Mouse (Mus musculus): ENCODE data around the gene Fam198b.

Fam198b gene

DNA sequence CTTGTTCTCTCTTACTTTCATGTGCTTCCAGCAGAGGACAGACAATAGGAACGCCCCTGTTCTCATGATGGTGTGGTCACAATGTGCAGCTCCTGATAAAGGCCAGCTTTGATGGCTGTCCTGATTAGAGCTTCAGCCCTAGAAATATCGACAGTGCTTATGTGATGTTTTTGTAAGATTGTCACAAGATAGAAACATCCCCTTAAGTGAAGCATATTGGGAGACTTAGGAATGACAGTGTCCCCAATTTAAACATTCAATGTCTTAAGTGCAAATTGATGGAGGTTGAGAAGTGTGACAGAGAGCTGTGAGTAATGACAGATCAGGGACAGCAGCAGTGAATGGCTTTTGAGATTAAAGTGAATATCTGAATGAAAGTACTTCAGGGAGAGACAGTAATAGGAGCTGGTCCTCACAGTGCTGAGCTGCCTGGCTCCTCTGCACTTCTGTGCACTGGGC, 99.7 kb downstream of the Fam198b start:
- peak; percentile 63 for DNase-seq (ENCODE audit: low spot score)

DNA sequence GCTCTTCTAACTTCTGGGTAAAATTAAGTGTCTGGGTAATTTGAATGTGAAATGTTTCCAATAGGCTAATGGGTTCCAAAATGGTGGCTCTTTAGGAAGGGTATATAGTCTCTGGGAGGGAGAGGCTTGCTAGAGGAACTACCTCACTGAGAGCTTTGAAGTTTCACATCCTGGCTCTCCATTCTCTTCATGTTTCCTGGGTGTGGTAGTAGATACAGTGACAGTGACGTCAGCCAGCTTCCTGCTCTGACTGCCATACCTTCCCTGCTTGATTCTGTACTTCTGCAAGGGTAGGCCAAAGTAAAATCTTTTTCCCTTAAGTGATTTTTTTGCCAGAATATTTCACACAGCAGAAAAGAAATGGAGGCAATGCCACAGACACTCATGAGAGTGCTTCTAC, 100.2 kb downstream of the Fam198b start:
- DNase-seq (ENCODE audit: low spot score) = peak; percentile 44

- no peak for DNase-seq (ENCODE audit: low spot score)
Observed at GRCm38 (mm10) chr3:79989250-79989649, 104.9 kb downstream of the Fam198b start.

- DNase-seq (ENCODE audit: low spot score) = no peak
Observed at GRCm38 (mm10) chr3:79989911-79990310, 105.6 kb downstream of the Fam198b start.

- no peak for DNase-seq (ENCODE audit: low spot score)
Observed at GRCm38 (mm10) chr3:79990480-79990879, 106.1 kb downstream of the Fam198b start.

- DNase-seq (ENCODE audit: low spot score) = peak; percentile 69
Observed at GRCm38 (mm10) chr3:79994029-79994539, 109.8 kb downstream of the Fam198b start.

GRCm38 (mm10) chr3:79995726-79996125, 111.4 kb downstream of the Fam198b start:
- DNase-seq (ENCODE audit: low spot score) = peak; percentile 76
